Mouse (Mus musculus): Measurements from ENCODE around the gene Synj1.

GRCm38 (mm10) chr16:90955494-90955893 lies 55.6 kb downstream of the Synj1 start:
- TF ChIP-seq CTCF (IDR thresholded peaks at IDR 0.05; ENCODE audit: insufficient read depth, low read length) (no peak), POLR2A (IDR thresholded peaks at IDR 0.05; ENCODE audit: borderline replicate concordance, extremely low read depth, low read depth, low read length) (no peak)

Measured in lung, adult 2 months (tissue).